Mouse (Mus musculus): Measurements from ENCODE around the gene Tnip1.

Tnip1 gene

DNA sequence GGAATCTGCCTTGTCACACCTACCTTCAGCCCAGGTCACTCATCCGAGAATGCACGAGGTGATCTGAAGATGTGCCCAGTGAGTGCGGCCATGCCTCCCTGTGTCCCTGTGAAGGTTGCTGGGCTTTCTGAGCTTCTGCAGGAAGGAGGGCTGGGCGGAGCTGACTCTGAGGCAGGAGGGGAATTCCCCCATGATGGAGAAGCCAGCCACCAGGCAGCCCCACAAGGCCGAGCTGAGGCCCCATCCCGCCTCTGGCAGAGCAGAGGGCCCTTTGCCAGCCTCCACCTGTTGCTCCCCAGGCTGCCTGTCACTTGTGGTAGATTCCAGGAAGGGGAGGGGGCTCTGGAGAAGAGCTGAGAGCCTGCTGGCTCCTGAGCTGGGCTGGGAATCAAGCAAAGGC, at the start of gene Tnip1:
Gene Tnip1 (minus strand): TSS at position 108 of the 400 bp plus-strand sequence.
- DNase-seq (ENCODE audit: low spot score in 2 of 2), result peak; percentile 67

DNA sequence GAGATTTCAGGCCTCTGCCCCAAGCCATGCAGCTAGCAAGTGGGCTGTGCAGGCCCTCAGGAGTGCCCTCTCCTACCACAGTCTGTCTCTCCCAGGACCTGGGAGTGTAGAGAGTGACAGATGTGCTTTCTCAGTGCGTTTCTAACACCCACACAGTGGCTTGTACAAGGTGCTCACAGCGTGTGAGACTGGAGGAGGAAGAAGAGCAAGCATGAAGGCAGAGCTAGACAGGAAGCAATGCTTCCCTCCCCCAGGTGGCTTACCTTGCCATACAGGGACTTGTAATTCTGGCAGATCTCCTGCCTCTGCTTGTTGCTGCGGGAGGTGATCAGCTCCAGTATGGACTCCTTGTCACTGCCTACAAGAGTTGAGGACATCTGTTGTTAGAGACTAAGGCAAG, 48.7 kb upstream of the Tnip1 start:
- no peak for DNase-seq (ENCODE audit: low spot score in 2 of 2)

DNA sequence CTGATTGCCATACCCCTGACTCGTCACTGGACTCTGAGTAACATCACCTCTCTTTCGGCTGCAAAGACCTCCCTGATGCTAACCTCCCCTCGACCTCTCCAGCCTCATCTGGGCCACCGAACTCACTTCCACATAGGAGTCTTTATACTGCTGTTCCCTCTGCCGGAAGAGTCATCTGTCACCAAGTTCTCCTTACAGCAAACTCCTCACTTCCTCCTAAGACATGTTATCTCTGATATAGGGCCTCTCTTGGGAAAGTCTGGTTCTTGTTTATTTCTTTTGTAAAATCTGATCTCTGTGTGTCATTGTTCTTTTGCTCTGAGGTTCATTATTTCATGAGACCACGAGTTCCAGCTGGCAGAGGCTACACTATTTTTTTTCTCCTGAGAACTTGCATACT, 45.5 kb upstream of the Tnip1 start:
- DNase-seq (ENCODE audit: low spot score in 2 of 2), result no peak

DNA sequence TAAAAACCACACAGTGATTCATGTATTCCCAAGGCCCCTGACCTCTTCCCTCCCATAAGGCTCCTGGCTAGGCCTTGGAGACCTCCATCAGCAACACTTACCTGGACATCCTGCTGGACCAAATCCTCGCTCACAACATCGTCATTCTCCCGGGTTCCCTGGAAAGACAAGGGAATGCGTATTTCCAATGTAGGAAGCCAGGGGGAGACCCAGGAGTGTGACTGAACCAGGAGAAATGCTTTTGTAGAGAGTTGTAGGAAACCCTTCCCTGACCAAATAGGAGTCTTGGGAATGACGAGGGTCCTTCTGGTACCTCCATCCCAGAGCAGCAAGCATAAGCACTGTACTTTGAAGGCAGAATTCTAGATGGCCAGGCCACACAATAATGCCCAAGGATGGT, 43.0 kb upstream of the Tnip1 start:
- DNase-seq (ENCODE audit: low spot score in 2 of 2), result no peak

GRCm38 (mm10) chr11:55004970-55005502, 42.3 kb upstream of the Tnip1 start:
- DNase-seq (ENCODE audit: low spot score in 2 of 2), result no peak

DNA sequence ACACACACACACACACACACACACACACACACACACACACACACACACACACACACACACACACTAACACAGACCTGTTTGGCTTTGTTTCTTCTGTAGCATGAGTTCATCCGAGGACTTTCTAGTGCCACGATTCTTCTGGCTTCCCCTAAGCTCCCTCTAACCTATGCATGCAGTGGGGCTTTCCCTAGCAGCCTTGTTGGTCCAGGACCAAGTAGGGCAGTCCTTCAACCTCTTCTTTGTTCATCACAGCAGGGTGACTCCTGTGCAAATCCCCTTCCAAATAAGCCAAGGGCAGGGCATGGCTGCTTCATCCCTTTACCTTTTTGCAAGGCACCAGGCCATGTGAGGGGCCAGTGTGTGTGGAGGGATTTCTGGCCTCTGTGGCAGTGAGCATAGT, 36.0 kb upstream of the Tnip1 start:
- no peak for DNase-seq (ENCODE audit: low spot score in 2 of 2)

GRCm38 (mm10) chr11:54998284-54998683, 35.6 kb upstream of the Tnip1 start:
- peak; percentile 75 to 77 for DNase-seq (ENCODE audit: low spot score in 2 of 2)

GRCm38 (mm10) chr11:54996176-54996575, 33.5 kb upstream of the Tnip1 start:
- no peak for DNase-seq (ENCODE audit: low spot score in 2 of 2)

DNA sequence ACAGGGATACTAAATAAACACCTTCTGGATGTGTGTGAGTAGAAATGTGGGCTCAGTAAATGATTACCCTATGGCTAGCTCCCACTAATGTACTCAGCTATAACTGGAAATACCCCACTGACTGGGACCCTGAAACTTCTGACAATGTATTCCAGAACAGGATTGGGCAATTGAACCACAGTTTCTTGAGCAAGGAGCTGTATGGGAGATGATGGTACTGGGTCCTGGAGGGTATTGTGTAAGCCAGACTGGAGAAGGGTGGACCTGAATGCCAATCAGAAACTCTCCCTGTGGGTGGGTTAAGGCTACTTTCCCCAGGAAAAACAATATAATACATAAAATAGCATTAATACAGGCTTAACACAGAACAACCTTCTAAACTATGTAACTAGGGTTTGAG, 27.2 kb upstream of the Tnip1 start:
- no peak for DNase-seq (ENCODE audit: low spot score in 2 of 2)

- DNase-seq (ENCODE audit: low spot score in 2 of 2), result no peak
These were observed 26.1 kb upstream of the Tnip1 start for GRCm38 (mm10) chr11:54988754-54989349.

GRCm38 (mm10) chr11:54987974-54988373, 25.3 kb upstream of the Tnip1 start:
- DNase-seq (ENCODE audit: low spot score in 2 of 2), result no peak

DNA sequence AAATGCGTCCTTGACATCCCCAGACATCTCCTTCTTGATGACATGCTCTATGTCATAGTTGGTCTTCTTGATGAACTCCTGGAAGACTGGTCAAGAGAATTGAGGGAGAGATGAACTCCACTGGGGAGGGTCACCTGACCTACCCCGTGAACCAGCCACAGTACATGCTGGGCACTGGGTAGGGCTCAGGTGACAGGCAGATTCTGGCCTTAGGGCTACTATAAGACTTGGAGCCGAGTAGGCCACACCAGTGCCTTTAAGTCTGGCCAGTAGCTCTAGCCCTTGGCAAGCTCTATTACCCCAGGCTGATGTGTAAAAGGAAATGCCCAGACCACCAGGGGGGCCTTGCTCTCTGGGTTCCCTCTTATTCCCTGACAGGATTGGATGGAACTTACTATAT, 22.4 kb upstream of the Tnip1 start:
- DNase-seq (ENCODE audit: low spot score in 2 of 2), result no peak

- no peak for DNase-seq (ENCODE audit: low spot score in 2 of 2)
These were observed 21.9 kb upstream of the Tnip1 start for GRCm38 (mm10) chr11:54984581-54984980.

- peak; percentile 36 to 54 for DNase-seq (ENCODE audit: low spot score in 2 of 2)
These were observed 21.4 kb upstream of the Tnip1 start for GRCm38 (mm10) chr11:54984085-54984484.

GRCm38 (mm10) chr11:54982520-54982919, 19.8 kb upstream of the Tnip1 start:
- DNase-seq (ENCODE audit: low spot score in 2 of 2), result no peak

DNA sequence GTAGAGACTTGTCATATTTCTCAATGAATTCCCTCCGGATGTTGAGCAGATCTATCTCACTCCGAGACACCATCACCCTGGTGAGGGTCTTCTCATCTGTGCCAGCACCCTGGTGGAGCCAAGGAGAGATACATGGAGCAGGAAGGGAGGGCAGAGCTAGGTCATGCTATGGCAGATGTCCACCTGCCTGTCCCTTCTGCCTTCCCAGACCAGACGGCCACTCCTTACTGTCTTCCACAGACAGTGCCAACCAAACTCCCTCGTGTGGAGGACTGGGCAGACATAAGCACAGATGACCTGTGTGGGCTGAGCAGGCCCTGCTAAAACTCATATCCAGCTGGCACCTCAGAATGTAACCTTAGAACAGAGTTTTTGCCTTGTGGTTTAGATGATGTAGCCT, 18.9 kb upstream of the Tnip1 start:
- DNase-seq (ENCODE audit: low spot score in 2 of 2), result no peak

GRCm38 (mm10) chr11:54977385-54977937, 14.7 kb upstream of the Tnip1 start:
- DNase-seq (ENCODE audit: low spot score in 2 of 2), result no peak

GRCm38 (mm10) chr11:54976351-54976750, 13.6 kb upstream of the Tnip1 start:
- DNase-seq (ENCODE audit: low spot score in 2 of 2), result no peak

GRCm38 (mm10) chr11:54975756-54976155, 13.0 kb upstream of the Tnip1 start:
- DNase-seq (ENCODE audit: low spot score in 2 of 2), result no peak

GRCm38 (mm10) chr11:54975340-54975739, 12.6 kb upstream of the Tnip1 start:
- DNase-seq (ENCODE audit: low spot score in 2 of 2), result no peak

- DNase-seq (ENCODE audit: low spot score in 2 of 2), result no peak
These were observed 11.9 kb upstream of the Tnip1 start for GRCm38 (mm10) chr11:54974639-54975038.

- peak; percentile 82 to 83 for DNase-seq (ENCODE audit: low spot score in 2 of 2)
These were observed 10.9 kb upstream of the Tnip1 start for GRCm38 (mm10) chr11:54973481-54974212.

- no peak for DNase-seq (ENCODE audit: low spot score in 2 of 2)
These were observed 10.1 kb upstream of the Tnip1 start for GRCm38 (mm10) chr11:54972789-54973188.
